10 mouse cellular contexts compared by ENCODE assay signal in the genomic region with DNA sequence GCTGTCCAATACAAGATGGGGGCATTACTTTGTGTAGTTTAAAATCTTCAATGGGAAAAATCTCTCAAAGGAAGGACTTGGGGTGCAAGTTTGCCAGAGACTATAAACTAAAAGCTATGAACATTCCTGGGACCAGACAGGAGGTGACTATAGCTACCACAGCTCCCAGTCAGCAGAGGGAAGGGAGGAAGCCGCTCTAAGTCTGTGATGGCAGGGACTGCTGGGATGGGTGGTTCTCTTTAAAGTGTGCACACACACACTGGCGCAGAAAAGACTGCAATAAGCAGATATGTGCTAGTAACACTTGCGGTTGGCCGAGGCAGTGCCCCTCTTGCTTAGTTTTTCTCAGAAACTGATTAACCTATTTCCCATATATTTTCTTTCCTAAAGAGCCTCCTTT. TPM values are rescaled to one million over a fixed set of nuclear protein-coding genes. Genes with fewer than 3 reads are reported as not detected.
DNase-seq lines count a peak whose midpoint lies in the region; ATAC-seq and TF ChIP-seq lines count a peak whose summit lies in the region.
"Had no signal": no experiment of that assay in that cellular context is flagged by ENCODE, and none has a peak within 500 bp of the region (broad histone marks: within the 10 kb centered on the region; RNA-seq: fewer than 3 reads in every experiment).

No protein-coding gene starts in this region.

- peak overlapping the region; percentile 29; the same call in 1 of the 2 replicates for H3K27ac ChIP-seq in cerebellum, adult 2 months (ENCODE audit: insufficient read depth, low read length)
- H3K27ac ChIP-seq in hindbrain, embryonic 13.5 days: peak overlapping the region; percentile 79; the same call in 1 of the 2 replicates
- H3K27ac ChIP-seq in hindbrain, embryonic 12.5 days: no peak overlapping the region
- H3K27ac ChIP-seq in stomach, embryonic 16.5 days (ENCODE audit: low read length): 0 out of 2 replicates have a peak overlapping the region, but pooled peaks have one; percentile 11
- no peak overlapping the region for H3K27ac ChIP-seq in stomach, postnatal 0 days (replicated peaks)
- no peak overlapping the region for H3K27ac ChIP-seq in intestine, embryonic 15.5 days

- no peak overlapping the region for H3K4me3 ChIP-seq in cerebellum, adult 2 months (replicated peaks; ENCODE audit: insufficient read depth, low read depth, low read length)
- H3K4me3 ChIP-seq in hindbrain, embryonic 13.5 days: no peak overlapping the region
- H3K4me3 ChIP-seq in hindbrain, embryonic 12.5 days: no peak overlapping the region
- H3K4me3 ChIP-seq in stomach, embryonic 16.5 days (replicated peaks; ENCODE audit: low read length): no peak overlapping the region
- H3K4me3 ChIP-seq in stomach, postnatal 0 days (ENCODE audit: low read depth, low read length): no peak overlapping the region
- H3K4me3 ChIP-seq in intestine, embryonic 15.5 days (replicated peaks): no peak overlapping the region
- H3K4me3 ChIP-seq: erythroblast, embryonic 14.5 days had no signal

- ATAC-seq in hindbrain, embryonic 13.5 days (ENCODE audit: low FRiP score): peak; percentile 72
- no peak for ATAC-seq in hindbrain, embryonic 12.5 days (ENCODE audit: low FRiP score)
- ATAC-seq in stomach, embryonic 16.5 days (ENCODE audit: insufficient read depth, low FRiP score): no peak
- no peak for ATAC-seq in stomach, postnatal 0 days (ENCODE audit: low FRiP score, low TSS enrichment)
- no peak for ATAC-seq in intestine, embryonic 15.5 days

- no peaks in the 10 kb centered on the region for H3K9me3 ChIP-seq in hindbrain, embryonic 13.5 days
- H3K9me3 ChIP-seq in hindbrain, embryonic 12.5 days (replicated peaks): no peaks in the 10 kb centered on the region
- no peaks in the 10 kb centered on the region for H3K9me3 ChIP-seq in stomach, embryonic 16.5 days (replicated peaks; ENCODE audit: control insufficient read depth, low read length)
- no peaks in the 10 kb centered on the region for H3K9me3 ChIP-seq in stomach, postnatal 0 days (ENCODE audit: control insufficient read depth, low read length)
- no peaks in the 10 kb centered on the region for H3K9me3 ChIP-seq in intestine, embryonic 15.5 days

- peaks cover 41% of the 10 kb centered on the region for H3K4me1 ChIP-seq in cerebellum, adult 2 months (ENCODE audit: control insufficient read depth, insufficient read depth, low read length)
- peaks cover 24% of the 10 kb centered on the region for H3K4me1 ChIP-seq in hindbrain, embryonic 13.5 days (replicated peaks)
- peaks cover 6% of the 10 kb centered on the region for H3K4me1 ChIP-seq in hindbrain, embryonic 12.5 days
- peaks cover 19% of the 10 kb centered on the region for H3K4me1 ChIP-seq in stomach, embryonic 16.5 days (ENCODE audit: control insufficient read depth, insufficient read depth, low read length)
- no peaks in the 10 kb centered on the region; the same call in 1 of the 2 replicates for H3K4me1 ChIP-seq in stomach, postnatal 0 days (replicated peaks; ENCODE audit: control insufficient read depth, insufficient read depth)
- peaks cover 20% of the 10 kb centered on the region for H3K4me1 ChIP-seq in intestine, embryonic 15.5 days (replicated peaks)

- DNase-seq in cerebellum, adult 2 months: no peak
- no peak for DNase-seq in cerebellum, adult 18-20 months
- DNase-seq in stomach, postnatal 0 days (ENCODE audit: low spot score): no peak
- no peak for DNase-seq in left cerebral cortex, postnatal 36 days (ENCODE audit: low spot score in 2 of 2)

- 84% methylated on average over 4 of the region's 4 CpGs for WGBS in cerebellum, adult 2 months
- 90% methylated on average over 4 of the region's 4 CpGs for WGBS in hindbrain, embryonic 13.5 days
- 93% methylated on average over 4 of the region's 4 CpGs for WGBS in hindbrain, embryonic 12.5 days
- WGBS in stomach, embryonic 16.5 days: 90% methylated on average over 4 of the region's 4 CpGs
- 91% methylated on average over 4 of the region's 4 CpGs for whole genome bisulfite sequencing in stomach, postnatal 0 days
- WGBS in intestine, embryonic 15.5 days: 90% methylated on average over 4 of the region's 4 CpGs

- H3K4me2 ChIP-seq in hindbrain, embryonic 13.5 days: no peak overlapping the region
- H3K4me2 ChIP-seq in hindbrain, embryonic 12.5 days (replicated peaks): no peak overlapping the region
- H3K4me2 ChIP-seq in stomach, embryonic 16.5 days (ENCODE audit: low read depth, low read length): no peak overlapping the region
- no peak overlapping the region for H3K4me2 ChIP-seq in stomach, postnatal 0 days (replicated peaks; ENCODE audit: low read depth)
- no peak overlapping the region for H3K4me2 ChIP-seq in intestine, embryonic 15.5 days (replicated peaks)
- H3K4me2 ChIP-seq: lung, embryonic 14.5 days had no signal

- TF ChIP-seq CTCF in cerebellum, adult 2 months (IDR thresholded peaks at IDR 0.05; ENCODE audit: borderline replicate concordance, insufficient read depth, low read depth, low read length): no peak
- TF ChIP-seq CTCF in stomach, postnatal 0 days (IDR thresholded peaks at IDR 0.05; ENCODE audit: low read depth): no peak

- no peaks in the 10 kb centered on the region for H3K27me3 ChIP-seq in cerebellum, adult 2 months (ENCODE audit: control insufficient read depth, insufficient read depth, low read length)
- no peaks in the 10 kb centered on the region for H3K27me3 ChIP-seq in hindbrain, embryonic 13.5 days
- no peaks in the 10 kb centered on the region for H3K27me3 ChIP-seq in hindbrain, embryonic 12.5 days
- no peaks in the 10 kb centered on the region for H3K27me3 ChIP-seq in stomach, embryonic 16.5 days (ENCODE audit: control insufficient read depth, insufficient read depth, low read length)
- no peaks in the 10 kb centered on the region for H3K27me3 ChIP-seq in stomach, postnatal 0 days (ENCODE audit: control insufficient read depth, insufficient read depth, low read length)
- no peaks in the 10 kb centered on the region for H3K27me3 ChIP-seq in intestine, embryonic 15.5 days (replicated peaks)

- H3K36me3 ChIP-seq in hindbrain, embryonic 13.5 days: no peaks in the 10 kb centered on the region; the same call in 1 of the 2 replicates
- no peaks in the 10 kb centered on the region for H3K36me3 ChIP-seq in hindbrain, embryonic 12.5 days
- H3K36me3 ChIP-seq in stomach, embryonic 16.5 days (ENCODE audit: control insufficient read depth, insufficient read depth, low read length): no peaks in the 10 kb centered on the region
- no peaks in the 10 kb centered on the region for H3K36me3 ChIP-seq in stomach, postnatal 0 days (ENCODE audit: control insufficient read depth, insufficient read depth, low read length)
- H3K36me3 ChIP-seq in intestine, embryonic 15.5 days: no peaks in the 10 kb centered on the region

- no peak overlapping the region for H3K9ac ChIP-seq in hindbrain, embryonic 13.5 days
- no peak overlapping the region for H3K9ac ChIP-seq in hindbrain, embryonic 12.5 days
- H3K9ac ChIP-seq in stomach, embryonic 16.5 days (ENCODE audit: low read length): no peak overlapping the region
- H3K9ac ChIP-seq in stomach, postnatal 0 days (ENCODE audit: low read length): no peak overlapping the region
- no peak overlapping the region for H3K9ac ChIP-seq in intestine, embryonic 15.5 days
- H3K9ac ChIP-seq: lung, embryonic 14.5 days had no signal

- TF ChIP-seq POLR2A in cerebellum, adult 2 months (IDR thresholded peaks at IDR 0.05; ENCODE audit: borderline replicate concordance, insufficient read depth, low read length): no peak

- TF ChIP-seq EP300 in stomach, postnatal 0 days (optimal IDR thresholded peaks at IDR 0.05): no peak

- intact Hi-C loops in left cerebral cortex, postnatal 36 days (cut with DNase I): loop anchor here (5.0 kb wide), 1 partner anchor 44 kb away; no protein-coding TSS in a partner anchor

RNA-seq across cellular contexts. Expression of gene Crtc3, which starts 27.6 kb away (rescaled TPM):
- 21.7 and 24.8 TPM in 2 replicates for polyA plus RNA-seq in cerebellum, adult 2 months (2012; rRNA removed)
- polyA plus RNA-seq in hindbrain, embryonic 13.5 days (2015; fragmentation: Nextera tagmentation; extraction: Ambion mirVana): 14.3 and 16.5 TPM in 2 replicates
- polyA plus RNA-seq in hindbrain, embryonic 12.5 days (2016; fragmentation: Nextera tagmentation; extraction: Ambion mirVana): 13.8 and 15.3 TPM in 2 replicates
- 15.6 and 19.1 TPM in 2 replicates for polyA plus RNA-seq in stomach, embryonic 16.5 days (2015; fragmentation: Nextera tagmentation; extraction: Ambion mirVana)
- 8.8 and 10.1 TPM in 2 replicates for polyA plus RNA-seq in stomach, postnatal 0 days (2015; fragmentation: Nextera tagmentation; extraction: Ambion mirVana)
- 15.5 and 15.8 TPM in 2 replicates for polyA plus RNA-seq in intestine, embryonic 15.5 days (2015; fragmentation: Nextera tagmentation; extraction: Ambion mirVana)
- 10 to 100 TPM; 12.1 to 15.7 TPM for total RNA-seq in left cerebral cortex, postnatal 36 days (2021)

Comparison
In these comparisons a context has a peak if more than half of its experiments do, and no peak if none do; other contexts are left out.
1. H3K27ac ChIP-seq: peak in cerebellum, adult 2 months (single experiment), hindbrain, embryonic 13.5 days (single experiment) and stomach, embryonic 16.5 days (single experiment); none in hindbrain, embryonic 12.5 days (single experiment), stomach, postnatal 0 days (single experiment) and intestine, embryonic 15.5 days (single experiment).